Mouse (Mus musculus) erythroid progenitor cell, adult 5-6 weeks (primary cell): Measurements from ENCODE around the gene Trp53i13. TPM values are rescaled to one million over a fixed set of nuclear protein-coding genes. Genes with fewer than 3 reads are reported as not detected.

Experiments
- ATAC-seq: replicated peaks from 2 replicates; pipeline ENCODE4 v1.8.0; 2016; ENCODE audit warnings: moderate number of reproducible peaks, mild to moderate bottlenecking, moderate TSS enrichment, inconsistent platforms; ENCODE audit not compliant: poor library complexity, low FRiP score, severe bottlenecking
- total RNA-seq, 2 experiments: library from RNA; stranded (forward) in 1 of 2; stranded (reverse) in 1 of 2; fragments of 150-400 nt in 1 of 2; fragments of 186-747, 209-891 nt in 1 of 2; gene quantifications; 2 replicates each; pipeline versions ENCODE4 v1.2.3 to v1.2.4; 2015 to 2017; ENCODE audit warnings: low replicate concordance in 2 of 2

Trp53i13 gene
- total RNA-seq, 2 experiments from 2014 or later, result 0.84 to 2.0 TPM

- ATAC-seq, result no peak
Observed at GRCm38 (mm10) chr11:77467157-77467556, 48.6 kb downstream of the Trp53i13 start.

GRCm38 (mm10) chr11:77466544-77466943, 49.2 kb downstream of the Trp53i13 start:
- no peak for ATAC-seq

- ATAC-seq, result no peak
Observed at GRCm38 (mm10) chr11:77465111-77465510, 50.7 kb downstream of the Trp53i13 start.

- ATAC-seq, result no peak
Observed at GRCm38 (mm10) chr11:77464684-77465083, 51.1 kb downstream of the Trp53i13 start.

- ATAC-seq, result no peak
Observed at GRCm38 (mm10) chr11:77463786-77464185, 52.0 kb downstream of the Trp53i13 start.

GRCm38 (mm10) chr11:77463101-77463445, 52.7 kb downstream of the Trp53i13 start:
- no peak for ATAC-seq

- ATAC-seq, result peak; percentile 42
Observed at GRCm38 (mm10) chr11:77462283-77463100, 53.3 kb downstream of the Trp53i13 start, which contains the start of gene Coro6. Gene Coro6 (plus strand): TSS chr11:77462411.

- ATAC-seq, result no peak
Observed at GRCm38 (mm10) chr11:77461856-77462255, 53.9 kb downstream of the Trp53i13 start.

Other genes starting within 250 kb of the Trp53i13 start
- not detected in 2 replicates for gene Coro6, start 53.6 kb downstream of the Trp53i13 start, total RNA-seq (2015; ENCODE audit: low replicate concordance)
- not detected in 2 replicates for gene Coro6, start 53.6 kb downstream of the Trp53i13 start, total RNA-seq (2017; ENCODE audit: low replicate concordance)
- gene Ankrd13b, start 26.3 kb downstream of the Trp53i13 start, total RNA-seq (2015; ENCODE audit: low replicate concordance), result 3.2 and 3.8 TPM in 2 replicates
- 0.64 TPM in 1 of 2 replicates, not detected in the other for gene Ankrd13b, start 26.3 kb downstream of the Trp53i13 start, total RNA-seq (2017; ENCODE audit: low replicate concordance)
- gene Git1, start 22.4 kb downstream of the Trp53i13 start, total RNA-seq (2015; ENCODE audit: low replicate concordance), result 9.2 and 15.5 TPM in 2 replicates
- 6.8 and 11.6 TPM in 2 replicates for gene Git1, start 22.4 kb downstream of the Trp53i13 start, total RNA-seq (2017; ENCODE audit: low replicate concordance)
- not detected in 2 replicates for gene Abhd15, start 859 bp downstream of the Trp53i13 start, total RNA-seq (2015; ENCODE audit: low replicate concordance)
- gene Abhd15, start 859 bp downstream of the Trp53i13 start, total RNA-seq (2017; ENCODE audit: low replicate concordance), result 0.68 and 0.90 TPM in 2 replicates
- not detected in 2 replicates for gene Gm10392, start 3.2 kb upstream of the Trp53i13 start, total RNA-seq (2015; ENCODE audit: low replicate concordance)
- 0.13 TPM in 1 of 2 replicates, not detected in the other for gene Gm10392, start 3.2 kb upstream of the Trp53i13 start, total RNA-seq (2017; ENCODE audit: low replicate concordance)
- gene Taok1, start 91.8 kb upstream of the Trp53i13 start, total RNA-seq (2015; ENCODE audit: low replicate concordance), result 25.6 and 28.9 TPM in 2 replicates
- gene Taok1, start 91.8 kb upstream of the Trp53i13 start, total RNA-seq (2017; ENCODE audit: low replicate concordance), result 35.2 and 43.4 TPM in 2 replicates
- 21.6 and 37.3 TPM in 2 replicates for gene Nufip2, start 170.2 kb upstream of the Trp53i13 start, total RNA-seq (2015; ENCODE audit: low replicate concordance)
- gene Nufip2, start 170.2 kb upstream of the Trp53i13 start, total RNA-seq (2017; ENCODE audit: low replicate concordance), result 30.0 and 42.2 TPM in 2 replicates
- not detected in 2 replicates for gene Cryba1, start 209.3 kb upstream of the Trp53i13 start, total RNA-seq (2015; ENCODE audit: low replicate concordance)
- not detected in 2 replicates for gene Cryba1, start 209.3 kb upstream of the Trp53i13 start, total RNA-seq (2017; ENCODE audit: low replicate concordance)
- gene Myo18a, start 247.3 kb upstream of the Trp53i13 start, total RNA-seq (2015; ENCODE audit: low replicate concordance), result 8.8 and 12.6 TPM in 2 replicates
- 24.8 and 48.5 TPM in 2 replicates for gene Myo18a, start 247.3 kb upstream of the Trp53i13 start, total RNA-seq (2017; ENCODE audit: low replicate concordance)